ENCODE assay signal across 10 mouse cellular contexts in the genomic region with DNA sequence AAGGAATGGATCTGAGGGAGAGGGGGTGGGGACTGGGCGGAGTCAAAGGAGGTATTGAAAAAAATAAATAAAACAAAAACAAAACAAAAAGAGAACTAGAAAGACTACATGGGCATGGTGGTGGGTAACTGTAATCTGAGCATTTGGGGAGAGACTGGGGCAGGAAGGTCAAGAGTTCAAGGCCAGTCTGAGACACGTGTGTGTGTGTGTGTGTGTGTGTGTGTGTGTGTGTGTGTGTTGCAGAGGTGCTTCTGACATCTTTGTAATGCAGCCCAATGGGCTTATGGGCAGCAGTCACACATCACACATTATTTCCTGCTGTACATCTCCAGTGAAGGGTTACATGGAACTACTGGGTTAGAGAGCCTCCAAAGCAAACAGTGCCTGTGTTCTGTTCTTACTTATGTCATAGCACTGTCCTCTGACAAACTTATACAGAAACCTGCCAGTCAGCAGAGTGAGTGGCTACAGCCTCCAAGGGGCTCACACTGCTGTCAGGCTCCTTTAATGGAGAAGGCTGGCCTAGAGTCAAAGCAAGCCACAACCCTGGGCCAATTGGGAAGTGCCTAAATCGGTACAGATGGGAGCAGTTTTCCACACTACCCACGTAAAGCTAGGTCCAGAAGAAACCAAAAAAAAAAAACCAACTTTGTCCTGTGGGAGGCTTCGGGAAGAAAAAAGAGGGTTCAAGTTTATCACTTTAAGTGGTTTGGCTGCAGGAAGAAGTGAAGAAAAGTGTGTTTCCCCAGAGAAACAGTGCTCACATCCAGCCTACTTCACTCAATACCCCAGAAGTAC. TPM values are rescaled to one million over a fixed set of nuclear protein-coding genes. Genes with fewer than 3 reads are reported as not detected.
DNase-seq lines count a peak whose midpoint lies in the region; ATAC-seq and TF ChIP-seq lines count a peak whose summit lies in the region.
"Had no signal": no experiment of that assay in that cellular context is flagged by ENCODE, and none has a peak within 500 bp of the region (broad histone marks: within the 10 kb centered on the region; RNA-seq: fewer than 3 reads in every experiment).

No protein-coding gene starts in this region.

- H3K9ac ChIP-seq in intestine, embryonic 14.5 days (ENCODE audit: low read length), result no peak overlapping the region
- no peak overlapping the region for H3K9ac ChIP-seq in intestine, postnatal 0 days (ENCODE audit: low read depth, low read length)
- H3K9ac ChIP-seq in forebrain, embryonic 15.5 days (replicated peaks), result no peak overlapping the region
- no peak overlapping the region for H3K9ac ChIP-seq in liver, embryonic 12.5 days

- H3K36me3 ChIP-seq in intestine, embryonic 14.5 days (ENCODE audit: control insufficient read depth, insufficient read depth, low read length), result 0 out of 2 replicates have a peak, but pooled peaks cover 6% of the 10 kb centered on the region
- peaks cover 43% of the 10 kb centered on the region for H3K36me3 ChIP-seq in intestine, postnatal 0 days (ENCODE audit: control insufficient read depth, insufficient read depth)
- H3K36me3 ChIP-seq in forebrain, embryonic 15.5 days, result 0 out of 2 replicates have a peak, but pooled peaks cover 9% of the 10 kb centered on the region
- peaks cover 14% of the 10 kb centered on the region for H3K36me3 ChIP-seq in liver, embryonic 12.5 days

- peaks cover 9% of the 10 kb centered on the region for H3K4me1 ChIP-seq in intestine, embryonic 14.5 days (replicated peaks; ENCODE audit: control insufficient read depth, insufficient read depth, low read length)
- H3K4me1 ChIP-seq in intestine, postnatal 0 days (replicated peaks; ENCODE audit: control insufficient read depth, insufficient read depth, low read length), result peaks cover 4% of the 10 kb centered on the region; the same call in 1 of the 2 replicates
- peaks cover 15% of the 10 kb centered on the region for H3K4me1 ChIP-seq in cerebellum, adult 2 months (ENCODE audit: control insufficient read depth, insufficient read depth, low read length)
- peaks cover 21% of the 10 kb centered on the region for H3K4me1 ChIP-seq in forebrain, embryonic 15.5 days
- 0 out of 2 replicates have a peak, but pooled peaks cover 20% of the 10 kb centered on the region for H3K4me1 ChIP-seq in liver, embryonic 12.5 days

- H3K4me2 ChIP-seq in intestine, embryonic 14.5 days (ENCODE audit: low read length), result no peak overlapping the region
- no peak overlapping the region for H3K4me2 ChIP-seq in intestine, postnatal 0 days (replicated peaks; ENCODE audit: low read depth)
- no peak overlapping the region for H3K4me2 ChIP-seq in forebrain, embryonic 15.5 days (replicated peaks)
- H3K4me2 ChIP-seq in liver, embryonic 12.5 days, result no peak overlapping the region

- no peak for DNase-seq in intestine, embryonic 14.5 days (ENCODE audit: low spot score)
- DNase-seq in 416B (ENCODE audit: low read depth), result peak; percentile 66
- DNase-seq in cerebellum, adult 2 months, result peak; percentile 71 to 85
- DNase-seq in spleen, postnatal 14 days (ENCODE audit: low spot score in 2 of 2), result no peak
- DNase-seq: adrenal gland, adult 2 months; kidney, adult 18-20 months had no signal

- H3K9me3 ChIP-seq in intestine, embryonic 14.5 days (ENCODE audit: control insufficient read depth, low read length), result no peaks in the 10 kb centered on the region
- H3K9me3 ChIP-seq in intestine, postnatal 0 days (ENCODE audit: control insufficient read depth), result no peaks in the 10 kb centered on the region
- no peaks in the 10 kb centered on the region for H3K9me3 ChIP-seq in forebrain, embryonic 15.5 days
- H3K9me3 ChIP-seq in liver, embryonic 12.5 days (replicated peaks), result no peaks in the 10 kb centered on the region

- H3K27ac ChIP-seq in intestine, embryonic 14.5 days (ENCODE audit: low read depth), result peak overlapping the region; percentile 5; the same call in 1 of the 2 replicates
- no peak overlapping the region for H3K27ac ChIP-seq in intestine, postnatal 0 days (ENCODE audit: low read depth, low read length)
- no peak overlapping the region for H3K27ac ChIP-seq in cerebellum, adult 2 months (ENCODE audit: insufficient read depth, low read length)
- H3K27ac ChIP-seq in forebrain, embryonic 15.5 days (replicated peaks), result peak overlapping the region; percentile 68
- no peak overlapping the region for H3K27ac ChIP-seq in liver, embryonic 12.5 days

- no peak for ATAC-seq in intestine, embryonic 14.5 days (replicated peaks; ENCODE audit: low FRiP score, low TSS enrichment, low read depth)
- ATAC-seq in intestine, postnatal 0 days, result no peak
- ATAC-seq in forebrain, embryonic 15.5 days (replicated peaks), result no peak
- no peak for ATAC-seq in liver, embryonic 12.5 days
- ATAC-seq in erythroid progenitor cell, adult 5-6 weeks (replicated peaks; ENCODE audit: low FRiP score, poor library complexity, severe bottlenecking), result no peak

- TF ChIP-seq CTCF in intestine, postnatal 0 days (IDR thresholded peaks at IDR 0.05; ENCODE audit: low read depth), result no peak
- no peak for TF ChIP-seq CTCF in cerebellum, adult 2 months (IDR thresholded peaks at IDR 0.05; ENCODE audit: borderline replicate concordance, insufficient read depth, low read depth, low read length)

- H3K27me3 ChIP-seq in intestine, embryonic 14.5 days (replicated peaks; ENCODE audit: control insufficient read depth, insufficient read depth, low read length), result no peaks in the 10 kb centered on the region
- H3K27me3 ChIP-seq in intestine, postnatal 0 days (replicated peaks; ENCODE audit: control insufficient read depth, insufficient read depth, low read length), result no peaks in the 10 kb centered on the region
- H3K27me3 ChIP-seq in cerebellum, adult 2 months (ENCODE audit: control insufficient read depth, insufficient read depth, low read length), result no peaks in the 10 kb centered on the region
- H3K27me3 ChIP-seq in forebrain, embryonic 15.5 days, result no peaks in the 10 kb centered on the region
- H3K27me3 ChIP-seq in liver, embryonic 12.5 days (replicated peaks), result no peaks in the 10 kb centered on the region

- WGBS in intestine, embryonic 14.5 days, result 47% methylated on average over 5 of the region's 5 CpGs
- WGBS in intestine, postnatal 0 days, result 56% methylated on average over 5 of the region's 5 CpGs
- WGBS in cerebellum, adult 2 months, result 48% methylated on average over 5 of the region's 5 CpGs
- WGBS in forebrain, embryonic 15.5 days, result 48% methylated on average over 5 of the region's 5 CpGs
- WGBS in liver, embryonic 12.5 days (ENCODE audit: insufficient replicate concordance), result 56% methylated on average over 5 of the region's 5 CpGs

- no peak for TF ChIP-seq POLR2A in cerebellum, adult 2 months (IDR thresholded peaks at IDR 0.05; ENCODE audit: borderline replicate concordance, insufficient read depth, low read length)

- H3K4me3 ChIP-seq in intestine, embryonic 14.5 days (ENCODE audit: low read depth, low read length), result no peak overlapping the region
- no peak overlapping the region for H3K4me3 ChIP-seq in intestine, postnatal 0 days (ENCODE audit: low read depth, low read length)
- H3K4me3 ChIP-seq in cerebellum, adult 2 months (replicated peaks; ENCODE audit: insufficient read depth, low read depth, low read length), result no peak overlapping the region
- no peak overlapping the region for H3K4me3 ChIP-seq in forebrain, embryonic 15.5 days
- H3K4me3 ChIP-seq in liver, embryonic 12.5 days, result no peak overlapping the region

RNA-seq across cellular contexts. Expression of a gene that starts 25.6 kb away (rescaled TPM):
- 85.0 and 97.7 TPM in 2 replicates for polyA plus RNA-seq in intestine, embryonic 14.5 days (2014; fragmentation: Nextera tagmentation; extraction: Ambion mirVana)
- polyA plus RNA-seq in intestine, postnatal 0 days (2015; fragmentation: Nextera tagmentation; extraction: Ambion mirVana), result 86.9 and 88.1 TPM in 2 replicates
- polyA plus RNA-seq in cerebellum, adult 2 months (2012; rRNA removed), result 56.1 and 66.3 TPM in 2 replicates
- polyA plus RNA-seq in forebrain, embryonic 15.5 days (2015; fragmentation: Nextera tagmentation; extraction: Ambion mirVana), result 48.2 and 52.7 TPM in 2 replicates
- polyA plus RNA-seq in liver, embryonic 12.5 days (2016; fragmentation: Nextera tagmentation; extraction: Ambion mirVana), result 45.7 and 50.9 TPM in 2 replicates
- 6.3 and 10.8 TPM in 2 replicates for total RNA-seq in erythroid progenitor cell, adult 5-6 weeks (2015; ENCODE audit: low replicate concordance)
- 10.7 and 34.9 TPM in 2 replicates for total RNA-seq in erythroid progenitor cell, adult 5-6 weeks (2017; ENCODE audit: low replicate concordance)

Comparison
In these comparisons a context has a peak if more than half of its experiments do, and no peak if none do; other contexts are left out.
1. H3K27ac ChIP-seq: peak in intestine, embryonic 14.5 days (single experiment) and forebrain, embryonic 15.5 days (single experiment); none in intestine, postnatal 0 days (single experiment), cerebellum, adult 2 months (single experiment) and liver, embryonic 12.5 days (single experiment).
2. DNase-seq: peak in 416B (single experiment) and cerebellum, adult 2 months (2 of 2); none in intestine, embryonic 14.5 days (single experiment) and spleen, postnatal 14 days (0 of 2).